Mouse (Mus musculus) myocyte (in vitro differentiated cells): ENCODE data around the gene Clptm1l.

ENCODE experiments used
- E2F4 ChIP-seq: IDR thresholded peaks from one replicate; pipeline ENCODE4 v1.6.1; 2011; ENCODE audit warnings: mild to moderate bottlenecking, control low read depth, moderate library complexity; ENCODE audit not compliant: insufficient read depth
- MAX ChIP-seq: IDR thresholded peaks from one replicate; pipeline ENCODE4 v1.6.1; 2011; ENCODE audit warnings: low read depth, mild to moderate bottlenecking, control low read depth
- MYOG ChIP-seq, 3 experiments: IDR thresholded peaks; one replicate each; pipeline ENCODE4 v1.6.1; 2011; ENCODE audit warnings: control low read depth in 2 of 3, low read depth in 2 of 3, mild to moderate bottlenecking in 2 of 3; ENCODE audit not compliant: insufficient read length in 2 of 3, control insufficient read depth in 1 of 3, insufficient read depth in 1 of 3
- POLR2A ChIP-seq: IDR thresholded peaks from one replicate; pipeline ENCODE4 v1.6.1; 2011; ENCODE audit warnings: low read depth, mild to moderate bottlenecking, control low read depth, moderate library complexity; ENCODE audit not compliant: insufficient read length
- REST ChIP-seq: IDR thresholded peaks from one replicate; pipeline ENCODE4 v1.6.1; 2011; ENCODE audit warnings: mild to moderate bottlenecking, control low read depth, moderate library complexity; ENCODE audit not compliant: insufficient read depth, insufficient read length
- SRF ChIP-seq: IDR thresholded peaks from one replicate; pipeline ENCODE4 v1.6.1; 2011; ENCODE audit warnings: low read depth; ENCODE audit not compliant: control insufficient read depth, insufficient read length
- USF1 ChIP-seq: IDR thresholded peaks from one replicate; pipeline ENCODE4 v1.6.1; 2011; ENCODE audit warnings: low read depth, mild to moderate bottlenecking, control low read depth, moderate library complexity

DNA sequence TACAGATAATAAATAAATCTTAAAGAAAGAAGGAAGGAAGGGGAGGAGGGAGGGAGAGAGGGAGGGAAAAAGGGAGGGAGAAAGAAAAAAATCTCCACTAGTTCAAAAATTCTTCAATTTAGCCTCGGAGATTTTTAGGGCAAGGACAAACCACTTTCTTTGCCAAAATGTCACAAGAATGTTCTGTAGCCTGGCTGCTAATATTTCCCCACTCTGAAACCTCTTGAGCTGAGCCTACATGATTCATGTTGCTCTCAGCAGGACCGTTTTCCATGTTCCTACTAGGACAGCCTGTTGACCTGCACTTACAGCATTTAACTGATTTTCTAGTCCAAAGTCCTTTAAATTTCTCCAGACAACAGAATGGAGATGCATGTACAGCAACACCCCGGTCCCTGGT, 51.2 kb downstream of the Clptm1l start:
- TF ChIP-seq POLR2A = no peak
- no peak for TF ChIP-seq SRF
- no peak for TF ChIP-seq MAX
- TF ChIP-seq USF1 = no peak
- TF ChIP-seq E2F4 = no peak
- no peak for TF ChIP-seq REST
- no peak for TF ChIP-seq MYOG (IDR thresholded peaks at IDR 0.05; ENCODE audit: control insufficient read depth in 1 of 3, insufficient read depth in 1 of 3, insufficient read length in 2 of 3, low read depth in 2 of 3)
